Mouse (Mus musculus) gastrocnemius, adult 2 months (tissue): ENCODE data around the gene Ptcd3. TPM values are rescaled to one million over a fixed set of nuclear protein-coding genes. Genes with fewer than 3 reads are reported as not detected.
A peak's percentile ranks its signal among the peaks of the same experiment; 100 is the strongest.
"Not testable (repeated sequence)": the region's sequence is repeated elsewhere in the genome, so short reads cannot be mapped to it uniquely, and the experiment has no call there.

Experiments used
- DNase-seq: peaks from one replicate; pipeline ENCODE4 v3.0.0; 2022
- H3K27ac ChIP-seq: fragments of 200-600 bp; 2 replicates; pipeline ENCODE4 v1.8.1; 2022; ENCODE audit warnings: mild to moderate bottlenecking
- H3K4me3 ChIP-seq: fragments of 200-600 bp; 2 replicates; pipeline ENCODE4 v1.8.1; 2022; ENCODE audit warnings: mild to moderate bottlenecking, moderate library complexity
- CTCF ChIP-seq: fragments of 200-600 bp; IDR thresholded peaks from 2 replicates; pipeline ENCODE4 v1.8.1; 2022; ENCODE audit warnings: antibody characterized with exemption, mild to moderate bottlenecking, moderate library complexity
- intact Hi-C: fragments of 180-260 bp; cut with DNase I; formaldehyde crosslinking; loops from one replicate; pipeline ENCODE4 v1.15.1; 2025
- total RNA-seq, 2 experiments: library from RNA; stranded (reverse); gene quantifications; 2 replicates each; pipeline ENCODE4 v1.2.3; 2021

Ptcd3 gene
- total RNA-seq, 2 experiments from 2014 or later = 60.3 to 84.9 TPM

GRCm38 (mm10) chr6:71920752-71921151 lies 12.2 kb upstream of the Ptcd3 start:
- H3K27ac ChIP-seq = no peak overlapping the region
- DNase-seq = no peak
- no peak for TF ChIP-seq CTCF
- no peak overlapping the region for H3K4me3 ChIP-seq
- intact Hi-C loops = loop anchor here (10.0 kb wide), 1 partner anchor 404 kb away; no protein-coding TSS in a partner anchor

GRCm38 (mm10) chr6:71911686-71912450 lies 3.3 kb upstream of the Ptcd3 start:
- Histone ChIP-seq H3K27ac (peak overlapping the region; percentile 73), H3K4me3 (no peak overlapping the region)
- peak; percentile 29 for DNase-seq
- no peak for TF ChIP-seq CTCF
- intact Hi-C loops = no loop called here

GRCm38 (mm10) chr6:71909840-71910239 lies 1.3 kb upstream of the Ptcd3 start:
- no peak for DNase-seq
- Histone ChIP-seq H3K4me3 (peak overlapping the region; percentile 96), H3K27ac (peak overlapping the region; percentile 98)
- intact Hi-C loops = no loop called here
- TF ChIP-seq CTCF = peak; percentile 11; the same call in 1 of the 2 replicates

- Histone ChIP-seq H3K27ac (peak overlapping the region; percentile 98), H3K4me3 (peak overlapping the region; percentile 96)
- DNase-seq = no peak
- intact Hi-C loops = no loop called here
- no peak for TF ChIP-seq CTCF
Observed at GRCm38 (mm10) chr6:71909384-71909783, 834 bp upstream of the Ptcd3 start.

- intact Hi-C loops = no loop called here
- DNase-seq = no peak
- Histone ChIP-seq H3K27ac (peak overlapping the region; percentile 98), H3K4me3 (peak overlapping the region; percentile 96)
- TF ChIP-seq CTCF = no peak
Observed at GRCm38 (mm10) chr6:71907702-71908235, 781 bp downstream of the Ptcd3 start.

DNA sequence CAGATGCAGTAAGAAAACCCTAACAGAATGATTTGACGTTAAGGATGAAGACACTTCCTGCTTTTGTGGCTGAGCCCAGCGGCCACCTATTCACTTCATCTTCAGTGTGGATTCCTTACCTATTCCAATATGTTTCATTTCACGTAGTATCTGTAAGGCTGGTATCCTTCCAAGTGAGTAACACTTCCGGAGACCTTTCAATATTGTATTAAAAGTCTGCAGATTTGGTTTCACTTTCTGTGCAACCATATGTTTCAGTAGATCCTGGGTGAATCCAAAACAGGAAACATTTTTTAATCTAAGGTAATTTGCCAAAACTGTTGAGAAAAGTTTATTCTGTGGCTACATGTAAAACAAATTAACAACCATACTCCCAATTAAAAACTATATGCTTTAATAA lies 15.3 kb downstream of the Ptcd3 start:
- Histone ChIP-seq H3K27ac (no peak overlapping the region), H3K4me3 (no peak overlapping the region)
- DNase-seq = no peak
- TF ChIP-seq CTCF = no peak
- intact Hi-C loops = no loop called here

DNA sequence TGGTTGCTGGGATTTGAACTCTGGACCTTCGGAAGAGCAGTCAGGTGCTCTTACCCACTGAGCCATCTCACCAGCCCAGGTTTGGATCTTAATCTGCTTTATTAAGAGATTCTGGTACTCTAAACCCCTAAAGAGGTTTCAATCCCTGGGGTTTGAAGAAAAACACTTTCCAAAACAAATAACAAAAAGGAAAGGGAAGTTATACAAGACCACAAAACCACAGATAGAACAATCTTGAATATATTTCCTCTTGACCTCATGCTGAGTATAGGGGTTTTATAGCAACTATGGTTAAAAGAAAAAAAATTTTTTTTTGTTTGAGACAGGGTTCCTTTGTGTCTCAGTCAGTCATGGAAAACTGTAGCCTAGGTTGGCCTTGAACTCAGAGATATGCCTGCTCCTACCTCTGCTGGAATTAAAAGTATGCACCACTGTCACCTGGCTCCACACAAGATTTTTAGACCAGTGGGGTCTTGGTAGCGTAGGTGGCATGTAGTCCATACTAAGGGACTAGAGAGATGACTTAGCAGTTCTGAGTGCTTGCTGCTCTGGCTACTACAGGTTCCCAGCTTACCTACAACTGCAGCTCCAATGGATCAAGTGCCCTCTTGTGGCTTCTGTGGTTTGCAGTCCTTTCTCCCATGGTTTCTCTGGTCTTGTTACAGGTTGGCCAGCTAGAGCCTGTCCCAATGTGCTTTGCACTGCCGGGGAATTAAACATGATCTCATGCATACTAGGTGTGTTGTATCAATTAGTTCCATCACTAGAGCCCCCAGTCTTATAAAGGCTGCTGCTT lies 30.4 kb downstream of the Ptcd3 start:
- intact Hi-C loops = no loop called here
- Histone ChIP-seq H3K4me3 (no peak overlapping the region), H3K27ac (peak overlapping the region; percentile 24; the same call in 1 of the 2 replicates)
- DNase-seq = no peak
- no peak for TF ChIP-seq CTCF

- DNase-seq = no peak
- Histone ChIP-seq H3K4me3 (no peak overlapping the region), H3K27ac (no peak overlapping the region)
- TF ChIP-seq CTCF = no peak
- intact Hi-C loops = no loop called here
Observed at GRCm38 (mm10) chr6:71871396-71871795, 37.2 kb downstream of the Ptcd3 start.

- DNase-seq = no peak
- TF ChIP-seq CTCF = peak; percentile 55
- H3K4me3 ChIP-seq = no peak overlapping the region
- H3K27ac ChIP-seq = no peak overlapping the region
- intact Hi-C loops = loop anchor here (5.0 kb wide), 2 partner anchors 33 to 298 kb away; no protein-coding TSS in a partner anchor
Observed at GRCm38 (mm10) chr6:71868809-71869208, 39.7 kb downstream of the Ptcd3 start.

DNA sequence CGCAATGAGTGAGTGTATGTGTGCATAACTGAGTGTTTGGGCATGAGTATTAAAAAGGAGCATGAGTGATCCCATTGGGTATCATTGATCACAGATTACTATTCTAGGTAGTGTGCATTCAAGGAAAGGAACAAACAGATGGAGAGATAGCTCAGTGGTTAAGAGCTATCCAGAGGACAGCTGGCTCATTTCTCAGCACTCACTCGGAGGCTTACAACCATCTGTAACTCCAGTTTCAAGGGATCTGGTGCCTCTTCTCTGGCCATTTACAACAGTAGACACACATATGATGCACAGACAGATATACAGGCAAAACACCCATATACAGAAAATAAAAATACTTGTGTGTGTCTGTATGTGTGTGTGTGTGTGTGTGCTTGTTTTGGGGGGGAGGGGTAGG lies 40.8 kb downstream of the Ptcd3 start:
- DNase-seq = no peak
- Histone ChIP-seq H3K4me3 (no peak overlapping the region), H3K27ac (no peak overlapping the region)
- TF ChIP-seq CTCF = no peak
- intact Hi-C loops = loop anchor here (5.0 kb wide), 2 partner anchors 35 to 300 kb away; no protein-coding TSS in a partner anchor

- H3K4me3 ChIP-seq, intact Hi-C loops, H3K27ac ChIP-seq, DNase-seq: not testable (repeated sequence)
Observed at GRCm38 (mm10) chr6:71846906-71847305, 61.6 kb downstream of the Ptcd3 start.

GRCm38 (mm10) chr6:71840597-71841290 lies 67.8 kb downstream of the Ptcd3 start:
- H3K27ac ChIP-seq = no peak overlapping the region
- no peak for DNase-seq
- no peak overlapping the region for H3K4me3 ChIP-seq
- intact Hi-C loops = no loop called here
- TF ChIP-seq CTCF = no peak
